Mouse (Mus musculus) forebrain, embryonic 12.5 days (tissue): ENCODE results near the gene Shank2. TPM values are rescaled to one million over a fixed set of nuclear protein-coding genes. Genes with fewer than 3 reads are reported as not detected.

ENCODE experiments used
- ATAC-seq: fragments of 200-750 bp; cut with Nextera tagmentation; 2 replicates; pipeline ENCODE4 v1.8.0; 2017; ENCODE audit warnings: moderate TSS enrichment; ENCODE audit not compliant: low FRiP score
- H3K27ac ChIP-seq: fragments of 300-500 bp; sonication (generic); 2 replicates; pipeline ENCODE4 v1.5.1; 2016; ENCODE audit warnings: mild to moderate bottlenecking
- H3K27me3 ChIP-seq: fragments of 300-500 bp; sonication (generic); 2 replicates; pipeline ENCODE4 v1.6.1; 2016; ENCODE audit warnings: mild to moderate bottlenecking
- H3K36me3 ChIP-seq: fragments of 300-500 bp; sonication (generic); replicated peaks from 2 replicates; pipeline ENCODE4 v1.6.1; 2016; ENCODE audit warnings: mild to moderate bottlenecking
- H3K4me1 ChIP-seq: fragments of 300-500 bp; sonication (generic); 2 replicates; pipeline ENCODE4 v1.6.1; 2016
- H3K4me2 ChIP-seq: fragments of 300-500 bp; sonication (generic); 2 replicates; pipeline ENCODE4 v1.6.1; 2016; ENCODE audit warnings: mild to moderate bottlenecking, moderate library complexity
- H3K4me3 ChIP-seq: fragments of 300-500 bp; sonication (generic); replicated peaks from 2 replicates; pipeline ENCODE4 v1.5.1; 2016; ENCODE audit warnings: mild to moderate bottlenecking
- H3K9ac ChIP-seq: fragments of 300-500 bp; sonication (generic); 2 replicates; pipeline ENCODE4 v1.6.1; 2016; ENCODE audit warnings: mild to moderate bottlenecking
- H3K9me3 ChIP-seq: fragments of 300-500 bp; sonication (generic); 2 replicates; pipeline ENCODE4 v1.6.1; 2016
- WGBS: fragments of 180-500 bp; shearing (Covaris S2); methylation state at CpG from one replicate; pipeline ENCODE4 v1.1.7; 2016; 5-methylcytosine and 5-hydroxymethylcytosine counted together
- microRNA-seq: library from miRNA; unstranded; fragments of <30 nt; microRNA quantifications from one replicate; pipeline ENCODE4, GENCODE M21; 2017
- polyA plus RNA-seq: library from polyadenylated mRNA; unstranded; fragments of >200 nt; fragmentation: Nextera tagmentation; extraction: Ambion mirVana; gene quantifications from 2 replicates; pipeline ENCODE4 v1.2.1, GENCODE M21; 2016

The Shank2 gene
- polyA plus RNA-seq, 1 experiment from 2014 or later = 3.0 TPM

DNA sequence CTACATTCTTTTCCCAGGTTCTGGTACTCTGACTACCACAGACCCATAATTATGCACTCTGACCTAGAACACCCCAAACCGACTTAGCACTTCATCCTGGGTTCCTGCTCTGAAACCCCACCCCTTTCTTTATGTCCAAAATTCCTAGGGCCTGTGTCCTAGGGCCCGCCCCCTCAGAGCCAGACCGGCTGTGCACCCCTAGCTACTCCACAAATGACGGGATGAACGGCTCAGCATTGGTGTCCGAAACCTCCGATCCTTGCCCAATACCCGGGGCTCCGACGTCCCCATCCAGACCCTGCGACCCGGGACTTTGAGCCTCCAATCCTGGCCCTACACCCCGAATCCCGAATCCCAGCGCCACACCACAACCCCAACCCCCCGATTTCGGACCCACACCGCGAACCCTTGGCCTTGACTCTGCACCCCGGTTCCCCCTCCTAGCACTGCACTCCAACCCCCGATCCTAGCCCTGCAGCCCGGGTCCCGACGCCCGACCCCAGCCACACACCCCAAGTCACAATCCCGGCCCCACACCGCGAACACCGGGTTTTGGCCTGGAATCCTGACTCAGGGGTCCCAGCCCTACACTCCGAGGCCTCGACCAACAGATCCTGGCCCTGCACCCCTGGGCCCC is 468.3 kb downstream of the Shank2 start:
- H3K27ac ChIP-seq = peak overlapping the region; percentile 65
- no peaks in the 10 kb centered on the region for H3K9me3 ChIP-seq
- peaks cover 14% of the 10 kb centered on the region for H3K4me1 ChIP-seq
- H3K4me3 ChIP-seq = peak overlapping the region; percentile 92
- H3K4me2 ChIP-seq = peak overlapping the region; percentile 93
- H3K27me3 ChIP-seq = no peaks in the 10 kb centered on the region
- H3K9ac ChIP-seq = peak overlapping the region; percentile 98
- peaks cover 9% of the 10 kb centered on the region for H3K36me3 ChIP-seq
- 2% methylated on average over 31 of the region's 31 CpGs for WGBS
- ATAC-seq = peak; percentile 31

DNA sequence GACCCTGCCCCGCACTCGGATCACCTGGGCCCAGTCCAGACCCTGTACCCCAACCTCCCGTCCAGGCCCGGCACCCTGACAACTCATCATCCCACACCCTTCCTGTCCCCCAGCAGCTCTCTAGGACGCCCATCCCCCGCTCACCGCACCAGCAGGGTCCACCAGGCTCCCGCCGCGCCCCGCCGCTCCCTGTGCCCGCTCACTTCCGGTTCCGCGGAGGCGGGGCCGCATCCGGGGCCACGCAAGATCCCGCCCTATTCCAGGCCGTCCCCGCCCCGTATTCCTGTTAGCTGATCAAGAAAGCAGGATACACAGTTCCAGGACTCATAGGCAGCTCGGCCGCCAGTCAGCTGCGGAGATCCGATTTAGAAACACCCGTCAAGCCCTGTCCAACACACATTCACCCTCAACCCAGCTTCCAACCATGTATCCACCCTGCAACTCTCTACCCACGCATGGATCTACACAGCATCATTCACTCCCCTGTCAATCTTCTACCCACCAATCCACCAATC is 468.9 kb downstream of the Shank2 start, which contains the start of gene Cttn:
TSS of gene Cttn (minus strand) at position 465 of the 515 bp plus-strand sequence.
- ATAC-seq = peak; percentile 97
- peak within 1 kb of the TSS; percentile 93 for H3K4me2 ChIP-seq
- H3K27me3 ChIP-seq = no peaks in the 10 kb centered on the region
- peaks cover 5% of the 10 kb centered on the region for H3K36me3 ChIP-seq
- no peaks in the 10 kb centered on the region for H3K9me3 ChIP-seq
- under 1% methylated on average over 30 of the region's 30 CpGs for WGBS
- H3K4me1 ChIP-seq = peaks cover 14% of the 10 kb centered on the region
- peak within 1 kb of the TSS; percentile 92 for H3K4me3 ChIP-seq
- peak within 1 kb of the TSS; percentile 98 for H3K9ac ChIP-seq
- peak within 1 kb of the TSS; percentile 65 for H3K27ac ChIP-seq

DNA sequence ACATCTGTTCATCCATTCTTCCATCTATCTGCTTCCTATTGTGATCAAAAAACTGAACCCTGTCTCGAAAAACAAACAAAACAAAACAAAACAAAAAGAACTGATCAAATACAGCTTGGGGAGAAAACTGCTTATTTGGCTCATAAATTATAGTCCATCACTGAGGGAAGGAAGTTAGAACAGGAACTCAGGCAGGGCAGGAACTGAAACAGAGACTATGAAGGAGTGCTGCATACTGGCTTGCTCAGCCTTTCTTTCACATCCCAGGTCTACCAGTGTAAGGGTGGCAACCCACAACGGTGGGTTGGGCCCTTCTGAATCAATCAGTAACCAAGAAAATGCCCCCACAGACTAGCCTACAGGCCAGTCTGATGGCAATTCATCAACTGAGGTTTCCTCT is 469.4 kb downstream of the Shank2 start:
- peaks cover 14% of the 10 kb centered on the region for H3K4me1 ChIP-seq
- H3K4me3 ChIP-seq = peak overlapping the region; percentile 92
- ATAC-seq = no peak
- 74% methylated on average over 2 of the region's 2 CpGs for WGBS
- peak overlapping the region; percentile 98 for H3K9ac ChIP-seq
- peak overlapping the region; percentile 65 for H3K27ac ChIP-seq
- H3K36me3 ChIP-seq = peaks cover 7% of the 10 kb centered on the region; the same call in 1 of the 2 replicates
- H3K9me3 ChIP-seq = no peaks in the 10 kb centered on the region
- H3K4me2 ChIP-seq = peak overlapping the region; percentile 93
- H3K27me3 ChIP-seq = no peaks in the 10 kb centered on the region

DNA sequence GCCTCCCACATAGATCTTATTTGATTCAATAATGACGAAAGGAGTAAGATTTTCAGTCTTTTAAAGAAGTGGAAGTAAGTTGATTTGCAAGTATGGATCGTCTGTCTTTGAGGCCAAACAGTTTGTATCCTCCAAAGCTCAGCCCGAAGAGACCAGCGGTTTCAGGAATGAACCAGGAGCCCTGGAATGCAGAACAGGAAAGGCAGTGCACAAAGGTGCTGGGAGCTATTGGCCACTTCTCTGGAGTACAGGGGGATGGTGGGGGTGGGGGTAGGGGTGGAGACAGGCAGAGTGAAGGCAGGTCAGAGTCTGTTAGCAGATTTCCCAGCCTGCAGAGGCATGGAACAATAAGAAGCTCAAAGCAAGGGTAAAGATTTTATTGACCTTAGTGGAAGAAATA is 471.8 kb downstream of the Shank2 start:
- Histone ChIP-seq H3K27ac (no peak overlapping the region), H3K4me1 (peaks cover 14% of the 10 kb centered on the region), H3K9ac (no peak overlapping the region), H3K9me3 (no peaks in the 10 kb centered on the region), H3K4me3 (no peak overlapping the region), H3K4me2 (no peak overlapping the region), H3K36me3 (peaks cover 24% of the 10 kb centered on the region), H3K27me3 (no peaks in the 10 kb centered on the region)
- WGBS = 74% methylated on average over 4 of the region's 4 CpGs
- ATAC-seq = no peak

Small RNA genes within 50 kb of the gene (microRNA-seq; reads per million reads assigned to microRNA genes)
- gene Mir3105 = 3.4 reads per million, percentile 9 among the genes with 10 or more reads in this experiment

Other genes with a start within 250 kb of the Shank2 start
- gene Osbpl5, start 244.9 kb upstream of the Shank2 start, polyA plus RNA-seq = 15.1 and 17.5 TPM in 2 replicates
- not detected in 2 replicates for gene Mrgprg, start 234.9 kb upstream of the Shank2 start, polyA plus RNA-seq
- gene Mrgpre, start 217.4 kb upstream of the Shank2 start, polyA plus RNA-seq = 2.7 and 3.2 TPM in 2 replicates
- 8.5 and 10.7 TPM in 2 replicates for gene Nadsyn1, start 179.1 kb upstream of the Shank2 start, polyA plus RNA-seq
- gene Dhcr7, start 178.8 kb upstream of the Shank2 start, polyA plus RNA-seq = 60.9 and 62.5 TPM in 2 replicates
- gene Gm498, start 135.1 kb upstream of the Shank2 start, polyA plus RNA-seq = not detected in 2 replicates